Mouse (Mus musculus): ENCODE data around the gene Mknk1. TPM values are rescaled to one million over a fixed set of nuclear protein-coding genes. Genes with fewer than 3 reads are reported as not detected.

Gene Mknk1
- total and polyA plus RNA-seq, 3 experiments, result 25.8 to 38.5 TPM; not detected in 1

DNA sequence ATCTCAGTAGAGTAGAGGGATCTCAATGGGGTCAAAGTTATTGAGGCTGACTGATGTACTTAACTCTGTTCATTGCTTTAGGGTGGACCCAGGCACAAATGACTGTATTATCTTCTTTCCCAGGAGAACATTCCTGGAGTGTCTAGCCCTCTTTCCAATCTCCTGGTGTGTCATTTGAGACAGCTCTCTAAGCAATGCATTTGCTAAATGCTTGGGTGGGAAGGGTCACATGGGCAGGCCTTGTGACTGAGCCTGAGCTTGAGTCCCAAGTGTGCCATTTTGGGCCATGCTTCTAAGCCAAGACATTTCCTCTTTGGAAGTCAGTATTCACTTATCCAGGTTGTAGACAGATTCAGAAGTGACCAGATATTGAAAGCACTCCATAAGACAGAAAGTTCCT, 17.6 kb upstream of the Mknk1 start:
- H3K27ac ChIP-seq (ENCODE audit: control insufficient read depth, low read depth, low read length), result peak overlapping the region; percentile 66
- TF ChIP-seq POLR2AphosphoS2 (IDR thresholded peaks at IDR 0.05; ENCODE audit: low read length), result no peak
- no peak for TF ChIP-seq NELFE (IDR thresholded peaks at IDR 0.05; ENCODE audit: low read depth, low read length)
- no peak for TF ChIP-seq CTCF (IDR thresholded peaks at IDR 0.05 in 2 of 3, conservative IDR thresholded peaks at IDR 0.05 in 1 of 3; ENCODE audit: control insufficient read depth in 1 of 3, insufficient read depth in 1 of 3, low read depth in 2 of 3, low read length in 3 of 3, poor library complexity in 1 of 3, severe bottlenecking in 1 of 3)
- no peak for TF ChIP-seq MAZ (IDR thresholded peaks at IDR 0.05; ENCODE audit: low read depth, low read length)
- TF ChIP-seq ZKSCAN1 (IDR thresholded peaks at IDR 0.05; ENCODE audit: low read depth, low read length), result no peak
- TF ChIP-seq TCF12 (IDR thresholded peaks at IDR 0.05; ENCODE audit: low read depth, low read length), result no peak
- TF ChIP-seq USF1 (IDR thresholded peaks at IDR 0.05; ENCODE audit: low read depth, low read length), result no peak; the same call in 1 of the 2 replicates
- TF ChIP-seq ELF1 (IDR thresholded peaks at IDR 0.05; ENCODE audit: low read depth, low read length), result no peak
- TF ChIP-seq ZNF384 (IDR thresholded peaks at IDR 0.05; ENCODE audit: low read depth, low read length), result no peak
- TF ChIP-seq BHLHE40 (IDR thresholded peaks at IDR 0.05; ENCODE audit: borderline replicate concordance, low read depth, low read length), result no peak
- TF ChIP-seq ZMIZ1 (IDR thresholded peaks at IDR 0.05; ENCODE audit: low read depth, low read length), result no peak
- no peak for DNase-seq (ENCODE audit: low read depth, low spot score)

DNA sequence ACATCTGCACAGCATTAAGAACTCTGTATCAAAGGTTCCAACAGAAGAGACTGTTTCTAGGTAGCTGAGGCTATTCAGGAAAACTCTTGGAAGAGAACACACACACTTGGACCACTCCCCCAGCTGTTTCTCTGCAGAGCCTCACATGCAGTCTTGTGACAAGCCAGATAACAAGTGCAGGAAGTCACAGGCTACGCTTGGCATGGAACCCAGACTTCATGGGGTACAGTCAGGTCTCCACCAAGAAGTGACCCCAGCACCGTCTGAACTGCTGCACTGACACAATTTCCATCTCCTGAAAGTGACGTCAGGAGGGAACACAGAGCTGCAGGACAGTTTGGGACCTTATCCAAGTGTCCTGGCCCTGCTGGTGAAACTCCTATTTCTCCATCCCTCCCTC, 17.1 kb upstream of the Mknk1 start:
- Histone ChIP-seq H3K9ac (ENCODE audit: control insufficient read depth, low read depth, low read length, poor library complexity, severe bottlenecking) (0 out of 2 replicates have a peak overlapping the region, but pooled peaks have one; percentile 1), H3K4me1 (ENCODE audit: control insufficient read depth in 1 of 2, insufficient read depth in 2 of 2, low read length in 2 of 2) (peaks cover 45 to 60% of the 10 kb centered on the region in 2 experiments), H3K36me3 (ENCODE audit: control insufficient read depth in 1 of 2, insufficient read depth in 2 of 2, low read length in 2 of 2) (peaks cover 0 to 56% of the 10 kb centered on the region in 2 experiments; a peak in 2 of 4 replicates), H3K9me3 (replicated peaks; ENCODE audit: insufficient read depth, low read length) (no peaks in the 10 kb centered on the region), H3K27ac (ENCODE audit: control insufficient read depth, low read depth, low read length) (peak overlapping the region; percentile 66), H3K4me3 (ENCODE audit: control insufficient read depth in 1 of 2, insufficient read depth in 1 of 2, low read depth in 2 of 2, low read length in 2 of 2) (no peak overlapping the region), H3K27me3 (ENCODE audit: control insufficient read depth in 1 of 2, insufficient read depth in 2 of 2, low read length in 2 of 2) (no peaks in the 10 kb centered on the region), H3K79me2 (ENCODE audit: control insufficient read depth, insufficient read depth, low read length, poor library complexity) (no peaks in the 10 kb centered on the region)
- peak; percentile 94 for TF ChIP-seq BHLHE40 (IDR thresholded peaks at IDR 0.05; ENCODE audit: borderline replicate concordance, low read depth, low read length)
- TF ChIP-seq SIN3A (IDR thresholded peaks at IDR 0.05; ENCODE audit: low read length), result peak; percentile 61
- TF ChIP-seq MXI1 (IDR thresholded peaks at IDR 0.05; ENCODE audit: low read depth, low read length), result peak; percentile 78
- TF ChIP-seq TCF12 (IDR thresholded peaks at IDR 0.05; ENCODE audit: low read depth, low read length), result peak; percentile 75; the same call in 1 of the 2 replicates
- TF ChIP-seq GATA1 (IDR thresholded peaks at IDR 0.05; ENCODE audit: low read depth, low read length), result peak; percentile 72
- no peak for TF ChIP-seq NELFE (IDR thresholded peaks at IDR 0.05; ENCODE audit: low read depth, low read length)
- TF ChIP-seq MAX (IDR thresholded peaks at IDR 0.05; ENCODE audit: low read length), result 0 out of 2 replicates have a peak, but pooled peaks have one; percentile 25
- peak; percentile 69 to 78; a peak in 3 of 4 replicates for TF ChIP-seq EP300 (IDR thresholded peaks at IDR 0.05; ENCODE audit: low read depth in 1 of 2, low read length in 2 of 2)
- TF ChIP-seq NRF1 (IDR thresholded peaks at IDR 0.05; ENCODE audit: insufficient read depth, low read depth, low read length, poor library complexity, severe bottlenecking), result no peak
- peak; percentile 58 for TF ChIP-seq TAL1 (IDR thresholded peaks at IDR 0.05; ENCODE audit: low read length)
- no peak for TF ChIP-seq GABPA (IDR thresholded peaks at IDR 0.05; ENCODE audit: low read depth, low read length)
- TF ChIP-seq ZMIZ1 (IDR thresholded peaks at IDR 0.05; ENCODE audit: low read depth, low read length), result no peak
- TF ChIP-seq USF1 (IDR thresholded peaks at IDR 0.05; ENCODE audit: low read depth, low read length), result peak; percentile 61
- no peak for TF ChIP-seq E2F4 (IDR thresholded peaks at IDR 0.05; ENCODE audit: borderline replicate concordance, low read depth, low read length)
- peak; percentile 91 for TF ChIP-seq ETS1 (IDR thresholded peaks at IDR 0.05; ENCODE audit: low read depth, low read length)
- peak; percentile 70 for DNase-seq (ENCODE audit: low read depth, low spot score)

More for the DNA sequence above, 17.6 kb upstream of the Mknk1 start:
- H3K27me3 ChIP-seq (ENCODE audit: control insufficient read depth in 1 of 2, insufficient read depth in 2 of 2, low read length in 2 of 2), result no peaks in the 10 kb centered on the region
- H3K9me3 ChIP-seq (replicated peaks; ENCODE audit: insufficient read depth, low read length), result no peaks in the 10 kb centered on the region
- H3K9ac ChIP-seq (ENCODE audit: control insufficient read depth, low read depth, low read length, poor library complexity, severe bottlenecking), result peak overlapping the region; percentile 10; the same call in 1 of the 2 replicates
- peaks cover 44 to 57% of the 10 kb centered on the region in 2 experiments for H3K4me1 ChIP-seq (ENCODE audit: control insufficient read depth in 1 of 2, insufficient read depth in 2 of 2, low read length in 2 of 2)
- peaks cover 0 to 56% of the 10 kb centered on the region in 2 experiments; a peak in 2 of 4 replicates for H3K36me3 ChIP-seq (ENCODE audit: control insufficient read depth in 1 of 2, insufficient read depth in 2 of 2, low read length in 2 of 2)
- no peak overlapping the region for H3K4me3 ChIP-seq (ENCODE audit: control insufficient read depth in 1 of 2, insufficient read depth in 1 of 2, low read depth in 2 of 2, low read length in 2 of 2)
- H3K79me2 ChIP-seq (ENCODE audit: control insufficient read depth, insufficient read depth, low read length, poor library complexity), result no peaks in the 10 kb centered on the region

Data from MEL (cell line).